Mouse (Mus musculus): ENCODE results near the gene Pbx4. TPM values are rescaled to one million over a fixed set of nuclear protein-coding genes. Genes with fewer than 3 reads are reported as not detected.

Pbx4 gene
- total and polyA plus RNA-seq, 3 experiments = 0.23 to 0.68 (median 0.37) TPM

- 56% methylated on average over 3 of the region's 3 CpGs for WGBS
- TF ChIP-seq EP300 (IDR thresholded peaks at IDR 0.05; ENCODE audit: insufficient read depth, low read depth, low read length) = no peak
- no peak for TF ChIP-seq CTCF (IDR thresholded peaks at IDR 0.05)
- no peak for TF ChIP-seq POLR2A (IDR thresholded peaks at IDR 0.05; ENCODE audit: insufficient read depth, low read depth, low read length)
- intact Hi-C loops (cut with DNase I) = no loop called here
- no peak overlapping the region for H3K4me3 ChIP-seq
- peaks cover 2% of the 10 kb centered on the region for H3K4me1 ChIP-seq (ENCODE audit: control insufficient read depth, insufficient read depth, low read length)
- H3K9ac ChIP-seq (ENCODE audit: low read depth, low read length) = no peak overlapping the region
- DNase-seq = no peak
- no peaks in the 10 kb centered on the region for H3K36me3 ChIP-seq (ENCODE audit: control insufficient read depth, insufficient read depth, low read length)
- no peaks in the 10 kb centered on the region for H3K27me3 ChIP-seq (ENCODE audit: control insufficient read depth, insufficient read depth, low read length)
- H3K79me2 ChIP-seq (replicated peaks; ENCODE audit: control insufficient read depth, insufficient read depth, low read length) = no peaks in the 10 kb centered on the region
- H3K27ac ChIP-seq = no peak overlapping the region
These were observed 22.5 kb upstream of the Pbx4 start for GRCm38 (mm10) chr8:69809820-69810219.

DNA sequence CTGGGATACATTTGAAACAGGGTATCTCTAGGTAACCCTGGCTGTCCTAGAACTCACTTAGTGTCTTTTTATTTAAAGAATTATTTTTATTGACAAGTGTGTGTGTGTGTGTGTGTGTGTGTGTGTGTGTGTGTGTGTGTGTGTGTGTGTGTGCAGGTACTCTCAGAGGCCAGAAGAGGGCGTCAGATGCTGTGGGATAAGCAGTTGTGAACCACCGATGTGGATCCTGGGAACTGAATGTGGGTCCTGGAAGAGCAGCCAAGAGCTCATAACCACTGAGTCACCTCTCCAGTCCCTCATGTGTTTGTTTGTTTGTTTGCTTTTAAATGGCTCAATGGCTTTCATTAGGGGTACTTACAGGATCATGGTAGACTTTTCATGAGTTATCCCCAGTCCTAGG, 17.4 kb upstream of the Pbx4 start:
- intact Hi-C loops (cut with DNase I) = no loop called here
- DNase-seq = no peak
- H3K36me3 ChIP-seq (ENCODE audit: control insufficient read depth, insufficient read depth, low read length) = no peaks in the 10 kb centered on the region
- H3K27me3 ChIP-seq (ENCODE audit: control insufficient read depth, insufficient read depth, low read length) = no peaks in the 10 kb centered on the region
- no peak overlapping the region for H3K9ac ChIP-seq (ENCODE audit: low read depth, low read length)
- TF ChIP-seq EP300 (IDR thresholded peaks at IDR 0.05; ENCODE audit: insufficient read depth, low read depth, low read length) (no peak), POLR2A (IDR thresholded peaks at IDR 0.05; ENCODE audit: insufficient read depth, low read depth, low read length) (no peak), CTCF (IDR thresholded peaks at IDR 0.05) (no peak)
- H3K79me2 ChIP-seq (replicated peaks; ENCODE audit: control insufficient read depth, insufficient read depth, low read length) = no peaks in the 10 kb centered on the region
- no peak overlapping the region for H3K4me3 ChIP-seq
- H3K27ac ChIP-seq = no peak overlapping the region
- H3K4me1 ChIP-seq (ENCODE audit: control insufficient read depth, insufficient read depth, low read length) = no peaks in the 10 kb centered on the region
- WGBS = 95% methylated on average over 2 of the region's 2 CpGs

- no peaks in the 10 kb centered on the region for H3K36me3 ChIP-seq (ENCODE audit: control insufficient read depth, insufficient read depth, low read length)
- H3K79me2 ChIP-seq (replicated peaks; ENCODE audit: control insufficient read depth, insufficient read depth, low read length) = no peaks in the 10 kb centered on the region
- no peak for DNase-seq
These were observed 16.9 kb upstream of the Pbx4 start for GRCm38 (mm10) chr8:69815396-69815795.

DNA sequence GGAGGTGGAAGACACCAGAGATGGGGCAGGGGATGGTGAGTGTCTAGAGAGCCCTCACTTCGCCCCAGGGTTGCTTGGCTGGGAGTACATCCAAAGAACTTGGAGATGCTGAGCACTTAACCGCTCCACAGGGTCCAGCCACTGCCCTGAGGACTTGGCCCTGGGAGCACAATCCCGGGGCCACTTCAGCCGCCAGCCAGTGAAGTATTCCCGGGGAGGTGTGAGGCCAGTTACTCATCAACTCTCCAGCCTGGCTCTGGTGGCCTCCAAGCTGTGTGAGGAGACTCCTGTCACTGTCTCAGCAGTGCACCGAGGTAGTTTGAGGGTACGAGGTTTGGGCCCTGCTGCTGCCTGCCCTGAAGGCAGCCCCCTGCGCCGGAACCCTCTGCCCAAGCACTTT, 11.8 kb upstream of the Pbx4 start:
- 75% methylated on average over 9 of the region's 9 CpGs for WGBS
- H3K27ac ChIP-seq = no peak overlapping the region
- intact Hi-C loops (cut with DNase I) = no loop called here
- TF ChIP-seq EP300 (IDR thresholded peaks at IDR 0.05; ENCODE audit: insufficient read depth, low read depth, low read length) = no peak
- no peak for TF ChIP-seq POLR2A (IDR thresholded peaks at IDR 0.05; ENCODE audit: insufficient read depth, low read depth, low read length)
- TF ChIP-seq CTCF (IDR thresholded peaks at IDR 0.05) = no peak
- H3K4me1 ChIP-seq (ENCODE audit: control insufficient read depth, insufficient read depth, low read length) = peaks cover 2% of the 10 kb centered on the region; the same call in 1 of the 2 replicates
- no peaks in the 10 kb centered on the region for H3K36me3 ChIP-seq (ENCODE audit: control insufficient read depth, insufficient read depth, low read length)
- no peak for DNase-seq
- H3K9ac ChIP-seq (ENCODE audit: low read depth, low read length) = no peak overlapping the region
- H3K4me3 ChIP-seq = no peak overlapping the region
- no peaks in the 10 kb centered on the region for H3K79me2 ChIP-seq (replicated peaks; ENCODE audit: control insufficient read depth, insufficient read depth, low read length)
- no peaks in the 10 kb centered on the region for H3K27me3 ChIP-seq (ENCODE audit: control insufficient read depth, insufficient read depth, low read length)

More at GRCm38 (mm10) chr8:69815396-69815795, 16.9 kb upstream of the Pbx4 start:
- no peak overlapping the region for H3K27ac ChIP-seq
- TF ChIP-seq POLR2A (IDR thresholded peaks at IDR 0.05; ENCODE audit: insufficient read depth, low read depth, low read length) (no peak), CTCF (IDR thresholded peaks at IDR 0.05) (no peak), EP300 (IDR thresholded peaks at IDR 0.05; ENCODE audit: insufficient read depth, low read depth, low read length) (no peak)
- intact Hi-C loops (cut with DNase I) = no loop called here
- H3K27me3 ChIP-seq (ENCODE audit: control insufficient read depth, insufficient read depth, low read length) = no peaks in the 10 kb centered on the region
- no peak overlapping the region for H3K4me3 ChIP-seq
- WGBS = 89% methylated on average over 4 of the region's 4 CpGs
- no peaks in the 10 kb centered on the region for H3K4me1 ChIP-seq (ENCODE audit: control insufficient read depth, insufficient read depth, low read length)
- no peak overlapping the region for H3K9ac ChIP-seq (ENCODE audit: low read depth, low read length)

DNA sequence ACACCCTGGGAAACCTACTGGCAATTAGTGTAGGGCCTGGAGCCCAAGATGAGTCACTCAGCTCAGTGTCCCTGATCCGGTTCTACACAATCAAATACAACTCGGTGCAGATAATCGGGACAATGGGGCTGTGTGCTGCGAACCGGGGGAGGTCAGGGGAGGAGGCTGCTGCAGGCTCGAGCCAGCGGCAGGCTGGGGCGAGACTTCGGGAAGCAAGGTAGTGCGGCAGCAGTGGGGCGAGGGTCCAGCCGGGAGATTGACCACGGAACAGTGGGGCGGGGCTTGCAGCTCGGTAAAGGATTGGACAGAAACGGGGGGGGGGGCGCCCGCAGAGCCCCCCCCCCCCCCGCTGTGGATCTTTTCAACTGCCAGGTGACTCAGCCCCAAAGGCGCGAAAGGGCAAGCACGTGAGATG, 10.3 kb upstream of the Pbx4 start:
- peak overlapping the region; percentile 56 for H3K9ac ChIP-seq (ENCODE audit: low read depth, low read length)
- H3K4me1 ChIP-seq (ENCODE audit: control insufficient read depth, insufficient read depth, low read length) = peaks cover 2% of the 10 kb centered on the region; the same call in 1 of the 2 replicates
- DNase-seq = no peak
- no peak for TF ChIP-seq POLR2A (IDR thresholded peaks at IDR 0.05; ENCODE audit: insufficient read depth, low read depth, low read length)
- no peak for TF ChIP-seq EP300 (IDR thresholded peaks at IDR 0.05; ENCODE audit: insufficient read depth, low read depth, low read length)
- TF ChIP-seq CTCF (IDR thresholded peaks at IDR 0.05) = no peak
- H3K27ac ChIP-seq = no peak overlapping the region
- under 1% methylated on average over 14 of the region's 22 CpGs for WGBS
- H3K79me2 ChIP-seq (replicated peaks; ENCODE audit: control insufficient read depth, insufficient read depth, low read length) = no peaks in the 10 kb centered on the region
- intact Hi-C loops (cut with DNase I) = no loop called here
- no peaks in the 10 kb centered on the region for H3K27me3 ChIP-seq (ENCODE audit: control insufficient read depth, insufficient read depth, low read length)
- H3K4me3 ChIP-seq = no peak overlapping the region
- no peaks in the 10 kb centered on the region for H3K36me3 ChIP-seq (ENCODE audit: control insufficient read depth, insufficient read depth, low read length)

DNA sequence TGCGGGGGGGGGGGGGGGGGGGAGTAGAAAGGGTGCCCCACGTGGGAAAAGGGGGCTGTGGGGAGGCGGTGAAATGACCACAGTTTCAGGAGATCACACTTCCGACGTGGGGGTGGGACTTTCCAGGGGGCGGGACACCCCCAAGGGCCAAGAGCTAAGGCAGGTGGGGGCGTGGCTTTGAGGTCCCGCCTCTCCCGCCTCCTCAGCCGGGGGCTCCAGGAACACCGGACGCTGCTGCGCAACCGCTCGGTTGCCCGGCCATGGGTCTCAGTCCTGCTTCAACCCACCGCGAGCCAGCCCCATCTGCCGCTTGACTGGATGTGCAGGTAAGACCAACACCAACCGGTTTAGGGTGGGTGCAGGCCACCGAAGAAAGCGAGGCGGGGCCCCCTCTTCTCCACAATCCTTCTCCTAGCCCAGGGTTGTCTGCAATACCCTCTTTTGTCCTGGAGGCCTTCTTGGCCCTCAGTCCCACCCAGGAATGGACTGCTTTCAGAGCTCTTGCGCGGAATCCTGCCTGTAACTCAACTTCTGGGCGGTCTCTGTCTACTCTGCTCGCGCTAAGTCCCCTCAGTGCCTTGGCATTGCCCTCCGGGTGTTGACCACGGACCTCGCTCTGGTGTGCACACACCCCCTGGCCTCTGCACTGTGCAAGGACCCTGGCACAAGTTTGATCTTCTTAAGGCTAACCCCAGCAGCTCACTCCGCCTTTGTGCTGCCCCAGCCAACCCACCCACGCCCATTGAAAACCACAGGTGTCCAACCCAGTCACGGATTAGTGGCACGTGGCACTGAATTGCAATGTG, 9.7 kb upstream of the Pbx4 start, which contains the start of gene Lpar2:
Gene Lpar2, plus strand, starts transcription at position 44 of the 806 bp plus-strand sequence.
- Histone ChIP-seq H3K36me3 (ENCODE audit: control insufficient read depth, insufficient read depth, low read length) (no peaks in the 10 kb centered on the region), H3K27ac (no peak within 1 kb of the TSS), H3K9ac (ENCODE audit: low read depth, low read length) (peak within 1 kb of the TSS; percentile 56), H3K4me1 (ENCODE audit: control insufficient read depth, insufficient read depth, low read length) (peaks cover 2% of the 10 kb centered on the region; the same call in 1 of the 2 replicates), H3K79me2 (replicated peaks; ENCODE audit: control insufficient read depth, insufficient read depth, low read length) (no peaks in the 10 kb centered on the region), H3K4me3 (peak within 1 kb of the TSS; percentile 44), H3K27me3 (ENCODE audit: control insufficient read depth, insufficient read depth, low read length) (no peaks in the 10 kb centered on the region)
- peak; percentile 38 to 61 for DNase-seq
- 12% methylated on average over 30 of the region's 35 CpGs for WGBS
- intact Hi-C loops (cut with DNase I) = no loop called here
- no peak for TF ChIP-seq EP300 (IDR thresholded peaks at IDR 0.05; ENCODE audit: insufficient read depth, low read depth, low read length)
- TF ChIP-seq POLR2A (IDR thresholded peaks at IDR 0.05; ENCODE audit: insufficient read depth, low read depth, low read length) = no peak
- TF ChIP-seq CTCF (IDR thresholded peaks at IDR 0.05) = no peak
